Mouse (Mus musculus): Measurements from ENCODE around the gene Shld1.

Shld1 gene

DNA sequence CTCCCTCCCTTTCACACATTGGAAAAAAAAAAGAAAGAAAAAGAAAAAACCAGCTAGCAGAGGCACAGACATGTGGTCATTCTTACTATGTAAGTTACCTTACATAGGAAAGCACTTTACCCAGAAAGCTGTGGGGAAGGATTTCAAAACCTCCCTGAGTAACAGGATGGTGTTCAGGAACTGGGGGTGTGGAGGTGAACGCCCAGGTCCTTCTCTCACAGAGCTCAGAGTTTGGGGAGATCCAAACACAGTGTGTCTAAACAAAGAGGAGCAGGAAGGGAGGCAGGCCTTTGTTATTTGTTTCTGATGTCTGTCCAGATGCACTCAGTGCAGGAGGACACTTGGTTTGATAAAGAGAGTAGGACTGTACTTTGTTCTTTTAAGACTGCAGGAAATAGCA, 5.6 kb downstream of the Shld1 start:
- no peak for DNase-seq (ENCODE audit: low spot score)

DNA sequence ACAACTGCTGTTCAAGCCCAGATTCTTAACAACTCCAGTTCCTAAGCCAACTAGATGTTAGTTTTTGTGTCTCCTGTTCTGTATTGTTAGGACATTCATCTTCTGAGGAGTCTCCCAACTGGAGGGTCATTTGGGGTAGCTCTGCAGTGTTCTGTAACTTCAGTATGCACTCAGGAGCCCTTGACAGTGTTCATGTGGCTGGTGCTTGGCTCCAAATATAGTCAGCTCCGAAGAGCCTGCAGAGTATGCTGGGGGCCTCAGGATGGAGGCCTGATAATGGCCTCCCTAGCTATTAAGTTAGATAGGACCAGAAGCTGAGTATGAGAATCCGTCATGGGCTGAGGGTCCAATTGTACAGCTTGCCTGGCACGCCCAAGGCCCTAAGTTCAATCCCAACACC, 7.2 kb downstream of the Shld1 start:
- no peak for DNase-seq (ENCODE audit: low spot score)

DNA sequence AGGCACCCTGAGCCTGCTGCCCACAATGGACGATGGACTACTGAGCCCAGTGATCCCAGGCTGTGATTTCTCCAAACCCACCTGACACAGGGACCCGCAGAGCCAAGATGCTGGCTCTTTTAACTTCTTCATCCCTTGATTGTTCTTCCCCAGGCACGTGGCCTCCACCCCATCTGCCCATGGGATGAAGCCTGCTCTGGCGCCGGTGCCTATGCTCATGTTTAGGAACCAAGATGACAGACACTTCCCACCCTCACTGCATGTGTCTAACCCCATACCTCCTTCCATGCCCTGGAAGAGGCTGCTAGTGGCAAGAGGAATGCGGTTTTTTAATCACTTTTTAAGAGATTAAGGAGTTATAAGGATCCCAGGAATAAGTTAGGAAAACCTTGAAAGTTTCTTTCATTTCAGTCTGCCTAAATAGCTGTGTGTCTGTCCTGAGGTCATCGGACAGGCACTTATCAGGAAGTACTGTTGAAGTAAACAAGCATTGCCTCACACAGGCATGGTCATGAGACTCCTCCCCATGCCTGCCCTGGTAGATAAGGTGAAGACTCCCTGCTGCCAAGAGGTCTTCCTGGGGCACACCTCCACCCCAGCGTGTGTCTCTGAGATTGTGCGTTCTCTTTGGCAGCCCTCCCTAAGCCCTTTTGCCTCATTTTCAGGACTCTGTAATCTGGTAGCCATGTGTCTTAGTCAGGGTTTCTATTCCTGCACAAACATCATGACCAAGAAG, 8.8 kb downstream of the Shld1 start:
- DNase-seq (ENCODE audit: low spot score): no peak

DNA sequence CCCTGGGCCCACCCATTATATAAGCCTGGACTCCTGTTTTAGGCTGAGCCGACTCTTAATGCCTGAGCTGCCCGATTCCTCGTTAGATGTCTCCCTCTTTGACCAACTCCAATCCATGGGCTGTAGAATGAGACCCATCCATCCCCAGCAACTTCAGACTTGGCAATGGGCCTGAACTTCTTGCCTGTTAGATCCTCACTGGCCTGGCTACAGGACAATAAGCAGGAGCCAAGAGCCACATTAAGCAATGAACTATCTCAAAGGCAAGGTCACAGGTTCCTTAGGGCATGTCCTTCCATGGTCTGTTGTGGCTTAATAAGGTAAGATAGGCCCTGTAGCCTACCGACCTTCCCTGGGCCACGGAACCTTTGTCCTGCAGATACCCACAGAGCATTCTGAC, 9.8 kb downstream of the Shld1 start:
- DNase-seq (ENCODE audit: low spot score): no peak

DNA sequence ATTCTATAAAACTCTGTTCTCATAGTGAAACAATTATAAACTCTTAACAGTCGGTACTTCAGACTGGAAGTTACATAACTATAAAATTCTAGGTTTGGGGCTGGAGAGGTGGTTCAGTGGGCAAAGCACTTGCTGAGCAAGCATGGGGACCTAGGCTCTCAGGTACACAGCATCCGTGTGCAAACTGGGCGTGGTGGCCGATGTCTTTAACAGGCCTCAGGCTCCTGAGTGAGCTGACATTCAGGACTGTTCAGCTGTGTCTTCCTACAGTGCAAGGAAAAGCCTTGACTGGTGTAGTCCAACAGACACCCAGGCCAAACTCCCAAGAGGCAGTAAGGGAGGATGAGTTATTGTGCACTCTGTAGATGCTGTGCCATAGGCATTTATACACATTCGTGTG, 10.5 kb downstream of the Shld1 start:
- no peak for DNase-seq (ENCODE audit: low spot score)

DNA sequence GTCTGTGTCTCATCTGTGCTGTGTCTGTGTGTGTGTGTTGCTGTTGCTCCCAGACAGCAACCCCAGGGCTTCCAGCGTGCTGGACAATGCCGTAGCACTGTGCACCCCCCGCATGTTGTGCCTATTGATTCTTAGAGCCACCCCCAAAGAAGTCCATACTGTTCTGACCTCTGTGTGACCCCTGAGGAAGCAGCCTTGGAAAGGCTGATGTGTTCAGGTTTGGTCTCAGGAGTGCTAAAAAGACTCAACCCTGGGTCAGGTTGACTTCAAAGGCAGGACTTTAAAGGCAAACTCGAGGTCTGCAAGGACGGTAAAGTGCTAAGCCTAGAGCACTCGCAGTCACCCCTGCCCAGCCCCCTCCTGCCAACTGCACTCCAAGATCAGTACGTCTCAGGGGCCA, 11.0 kb downstream of the Shld1 start:
- no peak for DNase-seq (ENCODE audit: low spot score)

DNA sequence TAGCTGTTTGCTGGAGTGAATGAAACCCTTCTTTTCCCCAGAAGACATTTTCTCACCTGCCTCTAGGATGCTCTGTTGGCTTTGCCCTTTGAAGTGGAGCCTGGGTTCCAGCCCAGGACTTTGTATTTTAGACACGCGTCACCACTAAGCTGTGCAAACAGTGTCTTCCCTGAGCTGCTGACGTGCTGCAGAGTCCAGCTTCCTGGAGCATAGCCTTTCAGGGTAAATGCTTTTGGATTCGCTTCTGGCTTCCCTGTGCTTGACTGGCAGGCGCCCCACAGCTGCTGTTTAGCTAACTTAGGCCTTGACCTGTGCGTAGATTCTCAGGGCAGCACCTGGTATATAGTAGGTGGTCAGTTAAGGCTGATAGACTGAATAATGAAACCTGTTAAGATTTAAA, 11.7 kb downstream of the Shld1 start:
- DNase-seq (ENCODE audit: low spot score): no peak

DNA sequence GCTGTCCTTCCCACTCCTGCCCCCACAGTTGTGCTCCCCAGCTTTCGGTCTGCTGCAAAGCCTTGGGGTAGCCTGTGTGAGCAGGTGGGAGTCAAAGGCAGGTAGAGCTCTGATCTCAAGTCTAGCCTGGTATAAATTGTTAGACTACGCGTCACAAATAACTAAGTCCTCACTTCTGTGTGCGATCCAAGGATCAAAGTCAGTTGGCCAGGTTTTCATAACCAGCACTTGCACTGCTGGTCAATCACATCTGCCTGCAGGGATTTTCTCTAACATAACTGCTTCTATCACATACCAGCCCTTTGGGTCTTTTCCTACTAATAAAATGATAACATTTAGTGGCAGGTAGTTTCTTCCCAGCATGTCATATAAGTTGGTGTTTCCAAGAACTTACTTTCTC, 14.2 kb downstream of the Shld1 start:
- no peak for DNase-seq (ENCODE audit: low spot score)

DNA sequence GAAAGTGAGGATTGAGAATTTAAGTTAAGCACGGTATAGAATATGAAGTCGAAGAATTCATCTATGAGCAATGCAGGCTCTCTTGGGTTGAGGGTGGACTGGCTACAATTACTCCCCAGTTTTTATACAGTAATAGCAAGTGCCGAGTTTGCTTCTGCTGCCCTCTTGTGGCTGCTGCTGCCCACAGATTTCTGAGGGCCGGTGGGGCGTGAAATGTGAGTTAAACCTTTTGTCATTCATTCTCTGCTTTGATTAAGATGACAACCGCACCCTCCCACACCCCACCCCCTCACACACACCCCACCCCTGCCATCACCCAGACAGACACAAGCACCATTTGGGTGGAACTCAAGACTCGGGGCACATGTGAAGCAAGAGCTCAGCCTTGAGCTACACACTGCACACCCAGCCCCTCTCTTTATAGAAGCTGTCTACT, 14.7 kb downstream of the Shld1 start:
- peak; percentile 69 for DNase-seq (ENCODE audit: low spot score)

DNA sequence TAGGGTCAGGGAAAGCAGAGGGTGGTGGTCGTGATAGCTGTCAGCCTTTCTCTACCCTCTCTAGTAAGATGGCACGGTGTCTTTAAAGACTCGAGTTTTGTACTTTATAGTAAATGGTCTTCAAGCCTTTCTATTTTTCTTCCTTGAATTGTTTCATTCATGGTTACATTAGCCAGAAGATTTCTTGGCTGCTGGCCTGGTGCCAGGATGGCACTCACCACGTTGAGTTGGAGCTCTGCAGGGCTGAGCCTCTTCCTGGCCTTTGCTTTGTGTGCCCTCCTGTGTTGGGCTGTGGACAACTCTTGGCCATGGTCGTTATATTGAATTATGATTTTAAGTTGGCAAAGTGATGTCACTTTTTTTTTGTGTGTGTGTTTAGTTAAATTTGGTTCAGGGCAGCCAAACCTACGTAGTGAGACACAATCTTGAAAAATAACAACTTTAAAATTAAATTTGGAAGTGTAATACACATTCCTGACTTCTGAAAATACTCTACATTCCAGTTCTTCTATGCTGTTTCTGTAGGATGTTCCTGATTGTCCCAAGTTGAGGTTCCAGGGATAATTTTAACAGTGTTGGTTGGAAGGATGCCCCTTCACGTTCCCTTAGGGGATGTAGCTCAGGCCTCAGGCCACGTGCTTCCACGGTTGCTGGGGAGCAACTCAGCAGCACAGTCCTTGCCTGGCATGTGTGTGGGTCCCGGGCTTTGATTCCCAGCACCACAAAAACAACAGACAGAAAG, 18.7 kb downstream of the Shld1 start:
- no peak for DNase-seq (ENCODE audit: low spot score)

DNA sequence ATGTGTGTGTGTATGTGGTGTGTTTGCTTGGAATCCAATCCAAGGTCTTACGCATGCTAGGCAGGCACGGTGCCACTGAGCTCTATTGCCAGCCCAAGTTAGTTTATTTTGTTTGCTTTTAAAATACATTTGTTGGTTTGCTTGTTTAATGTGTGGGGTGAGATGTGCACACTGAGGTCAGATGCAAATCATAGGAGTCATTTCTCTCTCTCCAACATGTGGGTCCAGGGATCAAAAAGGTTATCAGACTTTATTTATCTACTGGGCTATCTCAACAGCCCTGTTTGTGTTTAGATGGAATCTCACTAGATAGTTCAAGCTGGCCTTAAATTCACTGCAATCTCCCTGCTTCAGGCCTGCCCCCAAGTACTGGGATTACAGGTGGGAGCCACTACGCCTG, 19.6 kb downstream of the Shld1 start:
- DNase-seq (ENCODE audit: low spot score): no peak

DNA sequence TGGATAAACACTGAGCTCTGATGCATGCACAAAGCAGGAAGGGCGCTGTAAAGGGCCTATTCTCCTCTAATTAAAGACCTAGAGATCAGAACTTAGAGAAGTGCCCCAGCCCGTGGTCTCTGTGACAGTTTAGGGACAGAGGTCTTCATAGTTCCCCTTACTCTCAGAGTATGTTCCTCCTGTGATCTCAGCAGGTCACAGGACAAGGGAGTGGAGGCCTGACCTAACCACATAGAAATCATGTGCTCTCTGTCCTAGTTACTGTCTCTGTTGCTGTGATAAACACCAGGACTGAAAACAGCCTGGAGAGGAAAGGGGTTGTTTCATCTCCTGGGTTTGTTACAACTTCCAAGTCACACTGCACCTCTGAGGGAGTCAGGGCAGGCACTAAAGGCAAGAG, 23.8 kb downstream of the Shld1 start:
- no peak for DNase-seq (ENCODE audit: low spot score)

DNA sequence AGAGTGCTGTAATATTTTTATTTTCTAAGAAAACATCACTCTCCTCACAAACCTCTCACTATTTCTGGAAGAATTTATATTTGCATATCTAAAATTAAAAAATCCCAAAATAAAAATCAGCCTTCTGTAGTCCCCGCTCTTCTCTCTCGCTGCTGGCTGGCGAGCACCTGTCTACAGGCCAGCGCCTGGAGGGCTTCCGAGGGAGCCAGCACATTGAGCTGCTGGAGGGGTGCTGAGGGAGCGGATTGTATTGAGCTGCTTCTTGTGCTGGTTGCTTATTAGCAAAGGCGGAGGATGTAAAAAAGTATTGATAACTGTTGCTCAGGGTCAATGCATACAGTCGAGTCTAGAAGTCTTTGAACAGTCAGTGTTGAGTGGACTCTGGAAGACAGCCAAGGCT, 25.3 kb downstream of the Shld1 start:
- no peak for DNase-seq (ENCODE audit: low spot score)

DNA sequence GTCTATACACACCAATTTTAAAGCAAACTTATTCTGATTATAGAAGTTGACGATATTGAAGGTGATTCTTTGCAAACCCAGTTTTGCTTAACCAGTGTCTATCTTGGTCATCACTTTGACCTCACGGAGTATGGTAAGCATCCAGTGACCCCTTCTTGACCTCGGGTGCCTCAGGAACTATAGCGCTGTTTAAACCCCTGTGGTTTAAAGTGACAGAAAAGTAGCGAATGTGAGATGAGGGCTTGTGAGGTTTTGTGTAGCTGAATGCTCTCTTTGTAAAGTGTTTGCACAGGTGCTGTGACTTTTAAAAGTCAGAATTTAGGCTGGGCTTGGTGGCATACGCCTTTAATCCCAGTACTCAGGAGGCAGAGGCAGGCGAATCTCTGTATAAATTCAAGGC, 27.8 kb downstream of the Shld1 start:
- DNase-seq (ENCODE audit: low spot score): no peak

DNA sequence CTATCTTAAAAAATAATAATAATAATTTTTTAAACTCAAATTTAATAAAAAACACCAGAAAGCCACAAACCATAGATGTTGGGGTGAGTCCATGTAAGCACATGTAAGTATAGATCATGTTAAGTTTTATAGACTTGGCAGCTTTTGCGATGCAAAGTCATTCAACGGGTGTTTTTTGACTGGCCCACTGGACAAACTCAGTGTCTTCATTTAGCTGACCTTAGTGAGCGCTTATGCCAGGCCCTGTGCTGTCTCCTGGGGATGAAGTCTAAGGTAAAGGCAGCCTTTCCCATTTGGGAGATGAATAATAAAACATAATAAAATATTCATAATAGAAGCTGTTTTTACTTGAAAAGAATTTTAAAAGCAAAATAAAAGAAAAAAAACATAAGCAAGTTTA, 28.2 kb downstream of the Shld1 start:
- no peak for DNase-seq (ENCODE audit: low spot score)

DNA sequence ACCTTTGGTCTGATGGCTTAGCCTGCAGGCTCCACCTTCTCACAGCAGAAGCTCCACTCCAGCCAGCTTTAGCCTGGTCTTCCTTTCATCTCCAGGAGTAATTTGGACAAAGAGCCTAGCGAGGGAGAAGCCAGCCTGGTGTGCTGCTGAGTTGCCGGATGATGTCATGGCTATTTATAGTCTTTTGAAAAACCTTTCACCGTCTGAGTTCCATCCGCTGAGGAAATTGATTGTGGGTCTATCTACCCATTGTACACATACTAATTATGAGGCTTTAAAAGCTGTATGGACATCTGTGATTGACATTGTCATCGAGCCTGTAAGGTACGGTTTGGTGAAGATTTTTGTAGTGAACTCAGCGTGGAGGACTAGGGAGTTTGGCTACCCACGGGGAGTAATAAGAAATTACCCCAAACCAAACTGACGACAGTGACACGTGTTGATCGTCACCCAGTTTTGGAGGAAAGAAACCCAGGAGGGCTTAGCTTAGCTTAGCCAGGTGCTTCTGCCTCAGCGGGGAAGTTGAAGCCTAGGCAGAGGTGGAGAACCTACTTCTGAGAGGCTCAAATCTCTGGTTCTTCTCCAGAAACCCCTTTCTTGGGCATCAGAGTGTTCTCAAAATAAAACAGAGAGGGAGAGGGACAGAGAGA, 28.8 kb downstream of the Shld1 start:
- no peak for DNase-seq (ENCODE audit: low spot score)

DNA sequence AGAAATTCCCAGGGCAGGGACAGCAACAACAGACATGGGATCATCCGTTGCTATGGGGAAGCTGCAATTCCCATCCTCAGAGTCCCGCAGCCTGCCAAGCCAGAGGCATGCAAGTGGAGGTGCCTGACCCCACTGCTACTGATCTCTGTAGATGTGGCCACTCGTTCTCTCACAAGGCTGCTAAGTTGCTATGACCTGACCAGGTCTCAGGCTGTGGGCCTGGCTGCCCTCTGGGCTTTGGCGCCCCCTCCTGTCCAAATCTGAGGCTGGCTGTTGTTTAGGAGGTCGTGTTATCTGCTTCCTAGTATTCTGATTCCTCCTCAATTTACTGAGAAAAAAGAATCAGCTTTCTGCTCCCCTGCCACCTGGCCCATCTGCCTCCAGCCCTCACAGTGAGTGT, 29.4 kb downstream of the Shld1 start:
- DNase-seq (ENCODE audit: low spot score): no peak

DNA sequence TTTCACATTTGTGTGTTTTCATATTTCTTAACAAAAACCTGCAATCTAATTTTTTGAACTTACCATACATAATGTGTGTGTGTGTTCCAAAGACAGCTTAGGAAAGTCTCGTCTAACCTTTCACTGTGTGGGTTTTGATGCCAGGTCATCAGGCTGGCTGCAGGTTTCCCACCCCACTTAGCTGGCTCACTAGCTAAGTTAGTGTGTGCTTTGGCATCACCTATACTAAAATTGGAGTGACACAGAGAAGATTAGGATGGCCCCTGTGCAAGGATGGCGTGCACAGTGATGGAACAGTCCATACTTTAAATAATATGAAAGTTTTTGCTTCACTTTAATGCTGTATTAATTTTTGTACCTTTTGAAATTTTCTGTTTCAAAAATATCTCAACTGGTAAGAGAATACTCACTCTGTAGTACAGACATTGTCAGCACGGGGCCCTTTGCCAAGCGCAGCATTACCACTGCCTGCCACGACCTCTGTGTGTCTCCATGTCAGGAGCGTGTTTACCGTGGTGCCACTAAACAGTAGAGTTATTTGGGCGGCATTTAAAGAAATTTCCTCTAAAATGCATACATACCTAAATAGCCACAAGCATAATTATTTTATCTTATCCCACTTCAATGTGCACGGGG, 30.3 kb downstream of the Shld1 start:
- DNase-seq (ENCODE audit: low spot score): no peak

DNA sequence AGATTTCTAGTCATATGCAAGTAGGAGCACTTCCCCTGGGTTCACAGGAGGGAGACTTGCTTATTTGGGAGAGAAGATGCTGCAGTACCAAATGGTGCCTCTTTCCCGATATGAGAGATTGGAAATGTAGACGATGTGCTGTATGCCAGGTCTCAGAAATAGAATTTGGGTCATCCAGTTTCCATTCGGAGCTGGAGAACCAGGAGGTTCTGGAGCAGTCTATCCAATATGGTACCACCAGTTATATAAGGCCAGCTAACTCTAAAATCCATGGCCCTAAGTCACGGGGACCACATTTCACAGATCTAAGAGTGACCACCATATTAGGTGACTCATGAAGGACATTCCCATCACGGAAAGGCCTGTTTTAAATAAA, 30.8 kb downstream of the Shld1 start:
- DNase-seq (ENCODE audit: low spot score): no peak

DNA sequence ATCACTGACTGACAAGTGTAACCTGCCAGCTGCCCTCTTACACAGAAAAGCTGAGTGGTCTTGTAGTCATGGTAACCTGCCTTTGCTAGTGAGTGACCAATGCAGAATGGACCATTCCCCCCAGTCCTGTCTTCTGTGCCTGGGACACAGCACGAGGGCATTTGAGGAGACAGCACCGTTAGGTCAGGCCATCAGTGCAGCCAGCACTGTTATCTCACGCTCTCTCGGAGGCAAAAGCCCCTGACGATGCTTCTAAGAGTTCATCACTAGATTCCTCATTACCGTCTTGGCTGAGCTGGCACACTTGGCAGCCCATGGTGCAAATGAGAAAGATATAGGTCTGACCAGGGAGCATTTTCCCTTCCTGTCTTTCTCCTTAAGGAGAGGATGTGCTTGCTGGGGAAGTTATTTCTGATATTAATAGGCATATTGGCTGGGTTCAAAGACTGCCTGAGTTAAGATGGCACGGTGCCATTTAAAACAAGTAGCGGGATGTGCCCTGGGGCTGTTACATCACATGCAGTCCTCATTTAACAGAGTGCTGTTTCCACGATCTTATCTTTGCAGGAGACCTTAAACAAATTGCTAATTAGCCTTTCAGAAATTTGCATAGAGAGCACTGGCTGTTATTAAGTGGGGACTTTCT, 34.3 kb downstream of the Shld1 start:
- DNase-seq (ENCODE audit: low spot score): no peak

DNA sequence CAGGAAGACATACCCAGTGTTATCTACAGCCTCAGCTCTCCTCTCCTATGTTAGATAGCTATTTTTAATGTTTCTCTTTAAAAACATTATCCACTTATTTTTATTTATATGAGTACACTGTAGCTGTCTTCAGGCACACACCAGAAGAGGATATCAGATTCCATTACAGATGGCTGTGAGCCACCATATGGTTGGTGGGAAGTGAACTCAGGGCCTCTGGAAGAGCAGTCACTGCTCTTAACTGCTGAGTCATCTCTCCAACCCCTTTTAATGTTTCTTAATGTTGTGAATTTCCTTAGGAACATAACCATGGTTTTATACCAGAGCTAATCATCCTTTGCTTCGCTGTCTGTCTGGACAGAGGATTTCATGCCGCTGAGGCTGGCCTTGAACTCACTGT, 35.1 kb downstream of the Shld1 start:
- no peak for DNase-seq (ENCODE audit: low spot score)

DNA sequence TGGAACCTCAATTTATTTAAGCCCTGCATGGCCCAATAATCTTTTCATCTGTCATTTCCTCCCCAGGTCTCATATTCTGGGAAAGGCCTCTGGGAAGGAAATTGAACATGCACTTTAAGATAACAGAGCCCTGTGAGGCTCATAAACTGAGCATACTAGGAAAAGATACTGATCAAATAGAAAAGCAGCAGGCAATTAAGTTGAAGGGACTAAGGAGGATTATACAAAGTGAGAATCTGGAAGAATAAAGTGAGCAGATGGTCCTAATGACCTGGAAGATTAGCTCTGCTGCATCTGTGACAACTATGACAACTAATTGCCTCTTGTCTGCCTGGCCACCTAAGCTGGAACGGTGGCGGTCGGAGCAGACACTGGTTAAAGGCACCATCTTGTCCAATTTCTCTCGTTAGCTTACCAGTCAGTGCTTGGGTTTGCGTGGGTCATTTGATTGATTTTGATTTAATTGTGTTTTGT, 37.3 kb downstream of the Shld1 start:
- DNase-seq (ENCODE audit: low spot score): no peak

Data from ovary, postnatal 14 days (tissue).